Mouse (Mus musculus): ENCODE measurements around the gene Dnah14.

Gene Dnah14

DNA sequence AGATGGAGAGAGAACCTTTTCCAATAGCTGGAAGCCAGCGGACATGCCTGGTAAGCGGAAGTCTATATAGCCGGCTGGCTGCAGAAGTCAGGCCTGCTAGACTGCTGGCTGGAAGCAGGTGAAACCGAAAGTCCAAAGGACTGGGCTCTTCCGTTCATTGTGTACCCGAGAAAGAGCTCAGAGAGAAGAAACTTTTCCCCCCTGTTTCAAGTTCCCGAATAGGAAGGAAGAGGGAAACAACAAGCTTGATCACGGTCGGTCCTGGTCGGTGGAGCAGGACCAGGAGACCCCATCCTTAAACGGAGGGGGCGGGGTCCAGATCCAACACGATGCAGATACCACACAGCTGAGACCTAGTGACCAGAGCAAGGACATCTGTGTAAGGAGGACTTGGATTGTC, 276.1 kb downstream of the Dnah14 start:
- DNase-seq (ENCODE audit: low read depth, low spot score), result no peak

DNA sequence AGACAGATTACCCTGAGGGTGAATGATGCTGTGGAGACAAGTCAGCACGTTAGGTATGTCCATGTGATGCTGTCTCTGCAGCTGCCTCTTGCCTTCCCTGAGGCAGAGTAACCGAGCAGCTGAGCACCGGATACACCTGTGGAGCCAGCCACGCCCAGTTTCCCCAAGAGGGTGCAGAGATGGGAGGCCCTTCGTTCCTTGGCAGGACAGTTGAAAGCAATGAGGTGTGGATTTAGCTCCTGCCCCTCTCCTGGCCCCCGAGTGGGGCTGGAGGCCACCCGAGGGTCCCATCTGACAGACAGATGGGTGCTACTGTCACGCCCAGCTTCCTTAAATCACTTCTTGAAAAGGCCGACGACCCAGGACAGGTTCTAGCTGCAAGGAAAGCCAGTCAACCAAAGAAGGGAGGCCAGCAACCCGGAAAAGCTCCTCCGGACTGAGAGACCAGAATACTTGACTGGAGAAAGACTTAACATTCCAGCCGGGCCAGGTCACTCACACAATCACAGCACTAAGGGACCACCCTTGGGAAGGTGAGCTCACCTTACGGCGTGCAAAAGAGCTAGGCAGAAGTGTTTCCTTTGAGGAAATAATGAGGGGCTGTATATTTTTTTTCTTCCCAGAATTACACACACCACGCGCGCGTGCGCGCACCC, 276.9 kb downstream of the Dnah14 start:
- DNase-seq (ENCODE audit: low read depth, low spot score), result no peak

DNA sequence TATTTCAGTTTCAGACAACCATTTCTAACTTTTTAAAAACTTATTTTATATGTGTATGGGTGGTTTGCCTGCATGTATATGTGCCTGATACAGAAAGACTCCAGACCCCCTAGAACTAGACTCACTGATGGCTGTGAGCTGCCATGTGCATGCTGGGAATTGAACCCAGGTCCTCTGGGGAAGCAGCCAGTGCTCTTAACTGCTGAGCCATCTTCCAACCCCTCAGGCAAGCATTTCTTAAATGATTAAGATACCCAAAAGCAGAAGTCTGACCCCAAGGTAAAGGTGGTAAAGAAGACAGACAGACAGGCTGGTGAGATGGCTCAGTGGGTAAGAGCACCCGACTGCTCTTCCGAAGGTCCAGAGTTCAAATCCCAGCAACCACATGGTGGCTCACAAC, 278.5 kb downstream of the Dnah14 start:
- no peak for DNase-seq (ENCODE audit: low read depth, low spot score)

DNA sequence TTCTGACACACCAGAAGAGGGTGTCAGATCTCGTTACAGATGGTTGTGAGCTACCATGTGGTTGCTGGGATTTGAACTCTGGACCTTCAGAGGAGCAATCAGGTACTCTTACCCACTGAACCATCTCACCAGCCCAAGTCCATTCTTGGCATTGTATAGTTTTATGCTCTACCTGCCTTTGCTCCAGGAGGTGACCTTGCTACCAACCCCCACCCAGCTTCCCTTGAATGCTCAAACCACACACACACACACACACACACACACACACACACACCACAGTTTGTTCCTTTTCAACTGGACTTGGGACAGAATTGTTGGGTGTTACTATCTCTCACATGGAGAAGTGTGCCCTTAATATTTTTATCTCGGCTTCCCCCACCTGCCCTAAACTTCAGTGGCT, 280.0 kb downstream of the Dnah14 start:
- DNase-seq (ENCODE audit: low read depth, low spot score), result no peak

DNA sequence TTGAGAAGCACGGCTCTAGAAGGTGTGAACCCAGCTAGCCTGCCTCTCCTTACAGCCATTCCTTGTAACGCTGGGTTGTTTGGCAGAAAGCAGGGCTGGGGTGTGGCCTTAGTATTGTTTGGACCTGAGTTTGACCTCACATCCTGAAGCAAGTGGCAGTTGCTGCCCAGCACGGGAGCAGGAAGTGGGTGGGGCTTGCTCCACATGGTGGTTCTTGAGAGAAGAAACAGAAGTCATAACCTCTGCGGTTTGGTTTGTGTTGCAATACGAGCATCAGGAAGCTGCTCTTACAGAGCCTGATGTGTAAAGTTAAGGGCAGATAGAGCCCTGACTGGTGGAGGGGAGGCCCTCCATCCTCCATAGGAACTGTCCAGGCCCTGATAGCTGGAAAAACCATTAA, 284.3 kb downstream of the Dnah14 start:
- DNase-seq (ENCODE audit: low read depth, low spot score), result no peak

DNA sequence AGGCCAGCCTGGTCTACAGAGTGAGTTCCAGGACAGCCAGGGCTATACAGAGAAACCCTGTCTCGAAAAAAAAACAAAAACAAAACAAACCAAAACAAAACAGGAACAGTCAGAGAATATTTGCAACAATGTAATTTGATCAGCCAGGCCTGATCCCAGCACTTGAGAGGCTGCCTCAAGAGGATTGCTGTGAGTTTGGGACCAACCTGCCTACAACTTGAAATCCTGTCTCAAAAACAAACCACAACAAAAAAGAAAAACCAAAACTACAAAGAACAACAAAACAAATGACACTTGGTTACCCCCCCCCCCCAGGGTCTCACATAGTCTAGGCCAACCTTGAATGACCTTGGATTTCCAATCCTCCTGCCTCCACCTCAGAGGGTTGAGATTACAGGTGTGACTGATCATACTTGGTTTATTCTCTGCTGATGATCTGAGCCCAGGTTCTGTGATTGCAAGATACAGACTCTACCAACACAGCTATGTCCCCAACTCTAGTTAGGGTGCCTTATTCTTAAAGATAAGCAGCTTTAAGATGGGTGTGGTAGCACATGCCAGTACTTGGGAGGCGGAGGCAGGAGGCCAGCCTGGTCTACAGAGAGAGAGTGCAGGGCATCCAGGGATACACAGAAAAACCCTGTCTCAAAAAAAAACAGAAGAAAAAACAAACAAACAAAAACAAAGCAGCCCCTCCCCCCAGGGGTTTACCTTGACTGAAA, 285.0 kb downstream of the Dnah14 start:
- DNase-seq (ENCODE audit: low read depth, low spot score), result no peak

DNA sequence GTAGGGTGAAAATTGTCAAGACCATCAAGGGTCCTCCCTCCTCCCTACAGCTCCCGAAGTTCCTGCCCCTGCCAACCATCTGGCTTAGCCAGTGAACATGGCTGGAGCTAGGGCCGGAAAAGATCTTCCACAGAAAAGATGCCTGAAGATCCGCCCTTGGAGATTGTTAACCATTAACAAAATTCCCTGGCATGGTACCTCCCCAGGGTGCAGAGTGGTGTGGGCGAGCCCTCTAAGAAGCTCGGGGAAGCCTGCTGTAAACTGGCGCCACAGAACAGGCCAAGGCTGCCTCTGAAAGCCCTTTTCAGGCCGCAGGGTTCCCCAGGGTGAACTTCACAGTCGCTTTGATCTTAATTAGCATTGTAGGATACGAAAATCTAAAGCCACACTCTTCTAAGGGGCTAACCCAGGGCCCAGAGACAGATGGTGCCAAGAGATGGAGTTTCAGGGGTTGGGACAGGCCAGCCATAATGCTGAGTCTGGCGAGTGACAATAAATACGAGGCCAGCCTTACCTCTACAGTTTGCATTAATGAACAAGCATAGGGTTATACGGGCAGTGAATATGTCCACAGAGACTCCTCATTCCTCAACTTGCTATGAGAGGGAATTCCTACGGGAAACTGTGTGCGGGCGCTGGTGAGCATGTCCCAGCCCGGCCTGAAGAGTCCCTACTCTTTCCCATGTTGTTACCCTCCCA, 286.5 kb downstream of the Dnah14 start:
- no peak for DNase-seq (ENCODE audit: low read depth, low spot score)

DNA sequence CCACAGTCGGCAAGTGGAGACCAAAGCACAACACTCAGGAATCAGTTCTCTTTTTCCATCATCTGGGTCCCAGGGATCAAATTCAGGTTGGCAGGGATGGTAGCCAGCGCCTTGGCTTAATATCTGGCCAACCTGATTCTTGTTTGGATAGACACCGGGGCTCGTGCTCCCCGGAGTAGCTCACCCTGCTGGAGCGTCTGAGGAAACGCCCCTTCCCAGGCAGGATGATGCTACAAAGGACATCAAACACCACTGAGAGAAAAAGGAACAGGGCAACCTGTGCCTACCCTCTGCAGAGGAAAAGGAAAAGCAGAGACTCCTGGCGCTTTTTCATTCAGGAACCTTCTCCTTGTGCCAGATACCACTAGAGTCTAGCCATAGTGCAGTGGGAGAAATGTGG, 287.1 kb downstream of the Dnah14 start:
- no peak for DNase-seq (ENCODE audit: low read depth, low spot score)

Measured in brain, embryonic 18.5 days (tissue).